Mouse (Mus musculus): ENCODE results near the gene Nubp2. TPM values are rescaled to one million over a fixed set of nuclear protein-coding genes. Genes with fewer than 3 reads are reported as not detected.

Gene Nubp2
- polyA plus RNA-seq (2017; shearing (Covaris generic)) = 65.8 TPM

DNA sequence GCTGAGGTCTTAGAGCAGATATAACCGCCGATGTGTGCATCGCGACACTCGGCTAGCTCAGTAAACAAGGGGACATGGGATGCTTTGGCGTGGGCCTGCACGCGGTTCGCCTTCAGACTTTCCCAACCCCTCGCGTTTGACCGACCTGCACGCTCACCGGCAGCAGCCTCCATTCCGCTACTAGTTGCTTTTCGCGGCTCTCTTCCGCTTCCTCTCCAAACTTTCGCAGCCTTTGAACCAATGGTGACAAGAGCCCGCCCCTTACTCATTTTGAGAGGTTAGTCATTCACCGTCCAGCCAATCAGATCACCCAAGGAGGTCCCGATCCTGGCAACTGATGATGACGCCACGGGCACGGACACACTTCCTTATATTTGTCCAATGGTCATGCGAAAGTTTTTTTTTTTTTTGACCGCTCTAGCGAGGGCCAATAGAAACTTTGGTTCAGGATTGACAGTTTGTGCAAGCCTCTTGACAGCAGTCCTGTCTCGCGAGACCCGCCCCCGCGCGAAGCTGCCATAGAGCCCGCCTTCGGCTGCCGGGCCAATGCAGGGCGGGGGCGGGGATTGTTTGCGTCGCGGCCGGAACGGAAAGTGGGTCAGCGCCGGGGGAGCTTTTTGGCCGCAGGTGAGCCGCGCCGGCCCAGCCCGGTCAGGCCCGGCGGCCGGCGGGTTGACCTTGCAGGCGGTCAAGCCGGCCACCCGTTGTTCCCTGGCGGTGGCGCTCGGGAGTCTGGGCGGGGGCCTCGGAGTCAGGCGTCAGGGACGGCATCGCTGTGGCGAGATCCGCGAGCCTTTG, at the start of gene Nubp2, which contains the start of gene Spsb3:
Nubp2 (minus strand) TSS at position 216 of the 798 bp plus-strand sequence.
Spsb3 (plus strand) TSS at position 510 of the 798 bp plus-strand sequence.

DNA sequence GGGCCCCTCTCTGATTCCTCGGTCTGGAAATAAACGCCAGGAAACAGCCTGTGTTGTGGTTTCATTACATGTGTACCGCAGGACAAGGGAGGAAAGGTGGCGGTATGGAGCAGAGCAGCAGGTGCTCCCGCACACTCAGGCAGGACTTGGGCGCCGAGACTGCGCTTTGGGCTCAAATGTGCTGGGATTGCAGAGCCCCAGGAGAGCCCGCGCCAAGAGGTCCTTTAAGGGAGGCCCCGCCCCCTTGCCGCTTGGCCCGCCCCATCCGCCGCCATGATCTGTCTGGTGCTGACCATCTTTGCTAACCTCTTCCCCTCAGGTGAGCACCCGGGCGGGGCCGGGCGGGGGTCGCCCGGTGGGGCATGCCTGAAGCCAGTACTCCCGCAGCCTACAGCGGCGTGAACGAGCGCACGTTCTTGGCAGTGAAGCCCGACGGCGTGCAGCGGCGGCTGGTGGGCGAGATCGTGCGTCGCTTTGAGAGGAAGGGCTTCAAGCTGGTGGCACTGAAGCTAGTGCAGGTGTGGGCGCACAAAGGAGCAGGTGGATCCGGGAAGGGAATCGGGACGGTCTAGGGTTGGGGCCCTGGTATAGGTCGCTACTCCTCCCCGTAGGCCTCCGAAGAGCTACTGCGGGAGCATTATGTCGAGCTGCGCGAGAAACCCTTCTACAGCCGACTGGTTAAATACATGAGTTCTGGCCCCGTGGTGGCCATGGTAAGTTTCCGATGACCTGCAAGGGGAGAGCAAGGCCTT, 10.3 kb upstream of the Nubp2 start, which contains the start of gene Nme3:
Nme3 (plus strand) TSS at position 260 of the 752 bp plus-strand sequence.

DNA sequence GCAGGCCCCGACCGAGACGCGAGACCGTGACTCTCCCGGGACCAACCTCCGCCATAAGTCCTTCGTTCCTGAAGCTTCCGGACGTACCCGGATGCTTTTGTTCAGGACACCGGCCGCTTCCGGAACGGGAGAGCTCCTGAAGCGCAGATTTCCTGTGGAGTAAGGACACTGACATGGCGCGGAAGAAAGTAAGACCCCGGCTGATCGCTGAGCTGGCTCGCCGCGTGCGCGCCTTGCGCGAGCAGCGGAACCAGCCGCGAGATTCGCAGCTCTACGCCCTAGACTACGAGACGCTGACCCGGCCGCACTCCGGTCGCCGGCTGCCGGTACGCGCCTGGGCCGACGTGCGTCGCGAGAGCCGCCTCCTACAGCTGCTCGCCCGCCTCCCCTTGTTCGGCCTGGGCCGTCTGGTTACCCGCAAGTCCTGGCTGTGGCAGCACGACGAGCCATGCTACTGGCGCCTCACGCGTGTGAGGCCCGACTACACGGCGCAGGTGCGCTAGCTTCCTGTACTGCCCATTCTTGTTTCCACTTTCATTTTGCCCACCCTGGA, 8.9 kb upstream of the Nubp2 start, which contains the start of the genes Eme2 and Mrps34:
Eme2 (minus strand) TSS at position 93 of the 553 bp plus-strand sequence.
Mrps34 (plus strand) TSS at position 122 of the 553 bp plus-strand sequence.

DNA sequence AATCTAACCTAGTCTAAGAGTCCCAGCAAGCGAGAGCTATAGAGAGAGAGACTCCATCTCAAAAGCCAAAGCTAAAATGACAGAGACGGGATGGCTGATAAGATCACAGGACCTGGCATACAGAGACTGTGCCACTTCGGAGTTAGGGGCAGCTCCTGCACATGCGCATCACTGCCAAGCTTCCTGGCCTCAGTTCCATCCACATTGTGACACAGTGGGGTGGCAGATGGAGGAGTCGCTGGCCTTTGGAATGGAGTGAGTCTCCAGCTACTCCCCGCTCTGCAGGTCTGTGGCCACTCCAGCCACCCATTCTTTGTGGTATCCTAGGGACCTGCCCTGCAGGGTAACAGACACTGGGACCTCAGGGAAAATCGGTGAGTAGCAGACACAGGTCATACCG, 20.4 kb downstream of the Nubp2 start, which contains the start of gene Igfals:
Igfals (plus strand) TSS at position 222 of the 400 bp plus-strand sequence.

DNA sequence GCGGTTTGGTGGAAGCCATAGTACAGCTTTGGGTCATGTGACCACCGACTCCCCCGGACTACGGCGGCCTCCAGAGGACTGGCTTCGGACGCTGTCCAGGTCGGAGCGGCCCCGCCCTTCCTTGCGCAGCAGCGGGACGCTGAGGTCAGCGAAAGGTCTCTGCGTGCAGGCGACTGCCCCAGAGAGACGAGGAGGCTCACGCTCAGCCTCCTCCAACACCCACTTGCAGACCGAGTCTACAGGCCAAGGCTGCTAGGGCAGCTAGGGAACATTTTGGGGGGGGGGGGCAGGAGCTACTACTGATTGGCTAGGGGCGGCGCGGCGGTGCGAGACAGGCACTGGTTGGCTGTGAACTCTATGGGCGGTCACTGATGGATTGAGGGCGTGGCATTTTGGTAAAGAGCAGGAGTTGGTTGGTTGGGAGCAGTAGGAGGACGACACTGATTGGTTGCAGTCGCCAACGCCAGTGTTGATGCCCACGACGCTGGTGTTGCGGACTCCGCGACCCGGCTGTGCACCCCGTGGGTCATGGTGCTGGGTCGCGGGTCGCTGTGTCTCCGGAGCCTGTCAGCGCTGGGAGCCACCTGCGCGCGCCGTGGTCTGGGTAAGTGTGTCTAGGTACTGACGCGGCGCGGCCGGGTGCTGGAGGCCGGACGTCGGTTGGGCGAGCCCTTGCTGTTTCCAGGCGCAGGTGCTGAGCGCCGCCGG, 35.9 kb downstream of the Nubp2 start, which contains the start of gene Fahd1:
Fahd1 (minus strand) TSS at position 300 of the 708 bp plus-strand sequence.

DNA sequence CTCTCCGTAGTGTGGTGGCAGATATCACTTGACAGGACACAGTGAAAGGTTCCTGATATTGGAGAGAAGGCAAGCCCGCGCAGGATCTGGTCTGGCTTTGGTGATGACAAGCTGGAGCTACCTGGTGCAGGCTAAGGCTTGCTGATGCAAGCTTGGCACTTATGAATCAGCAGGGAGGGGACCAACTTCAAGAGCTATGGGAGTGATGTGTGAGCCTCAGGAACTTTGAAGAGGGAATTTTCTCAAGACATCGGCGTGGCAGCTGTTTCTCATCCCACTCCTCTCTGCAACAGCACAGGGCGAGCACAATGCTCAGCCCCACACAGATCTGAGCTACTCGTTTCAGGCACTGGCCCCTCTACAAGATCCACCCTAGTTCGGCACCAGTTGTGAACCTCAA, 46.3 kb downstream of the Nubp2 start, which contains the start of gene Hagh:
Hagh (plus strand) TSS at position 302 of the 400 bp plus-strand sequence.

Other genes starting within 250 kb of the Nubp2 start
- gene Slc9a3r2, start 236.0 kb downstream of the Nubp2 start, polyA plus RNA-seq (2017; shearing (Covaris generic)) = not detected
- not detected for gene Npw, start 227.9 kb downstream of the Nubp2 start, polyA plus RNA-seq (2017; shearing (Covaris generic))
- gene Zfp598, start 216.7 kb downstream of the Nubp2 start, polyA plus RNA-seq (2017; shearing (Covaris generic)) = 17.8 TPM
- gene Syngr3, start 196.4 kb downstream of the Nubp2 start, polyA plus RNA-seq (2017; shearing (Covaris generic)) = 1.9 TPM
- 27.8 TPM for gene Gfer, start 190.2 kb downstream of the Nubp2 start, polyA plus RNA-seq (2017; shearing (Covaris generic))
- 2.1 TPM for gene Noxo1, start 190.1 kb downstream of the Nubp2 start, polyA plus RNA-seq (2017; shearing (Covaris generic))
- 45.0 TPM for gene Tbl3, start 178.7 kb downstream of the Nubp2 start, polyA plus RNA-seq (2017; shearing (Covaris generic))
- gene Rnf151, start 168.3 kb downstream of the Nubp2 start, polyA plus RNA-seq (2017; shearing (Covaris generic)) = not detected
- 933 TPM for gene Rps2, start 168.2 kb downstream of the Nubp2 start, polyA plus RNA-seq (2017; shearing (Covaris generic))
- 150 TPM for gene Ndufb10, start 161.9 kb downstream of the Nubp2 start, polyA plus RNA-seq (2017; shearing (Covaris generic))
- gene Rpl3l, start 158.5 kb downstream of the Nubp2 start, polyA plus RNA-seq (2017; shearing (Covaris generic)) = not detected
- 9.2 TPM for gene Msrb1, start 149.7 kb downstream of the Nubp2 start, polyA plus RNA-seq (2017; shearing (Covaris generic))
- not detected for gene Hs3st6, start 133.4 kb downstream of the Nubp2 start, polyA plus RNA-seq (2017; shearing (Covaris generic))
- gene Meiob, start 82.1 kb downstream of the Nubp2 start, polyA plus RNA-seq (2017; shearing (Covaris generic)) = not detected
- 30.3 TPM for gene Hagh, start 46.2 kb downstream of the Nubp2 start, polyA plus RNA-seq (2017; shearing (Covaris generic))
- gene Fahd1, start 36.0 kb downstream of the Nubp2 start, polyA plus RNA-seq (2017; shearing (Covaris generic)) = 0.34 TPM
- not detected for gene Igfals, start 20.4 kb downstream of the Nubp2 start, polyA plus RNA-seq (2017; shearing (Covaris generic))
- gene Spsb3, start 294 bp upstream of the Nubp2 start, polyA plus RNA-seq (2017; shearing (Covaris generic)) = 82.4 TPM
- gene Eme2, start 8.7 kb upstream of the Nubp2 start, polyA plus RNA-seq (2017; shearing (Covaris generic)) = 22.2 TPM
- 49.7 TPM for gene Mrps34, start 8.8 kb upstream of the Nubp2 start, polyA plus RNA-seq (2017; shearing (Covaris generic))
- gene Nme3, start 10.2 kb upstream of the Nubp2 start, polyA plus RNA-seq (2017; shearing (Covaris generic)) = 26.7 TPM
- 50.7 TPM for gene Mapk8ip3, start 50.6 kb upstream of the Nubp2 start, polyA plus RNA-seq (2017; shearing (Covaris generic))
- 23.0 TPM for gene Jpt2, start 74.3 kb upstream of the Nubp2 start, polyA plus RNA-seq (2017; shearing (Covaris generic))
- 10.3 TPM for gene Cramp1l, start 129.4 kb upstream of the Nubp2 start, polyA plus RNA-seq (2017; shearing (Covaris generic))
- 15.0 TPM for gene Ift140, start 129.7 kb upstream of the Nubp2 start, polyA plus RNA-seq (2017; shearing (Covaris generic))
- 0.29 TPM for gene Tmem204, start 197.2 kb upstream of the Nubp2 start, polyA plus RNA-seq (2017; shearing (Covaris generic))
- gene Telo2, start 229.6 kb upstream of the Nubp2 start, polyA plus RNA-seq (2017; shearing (Covaris generic)) = 10.5 TPM
- gene Ptx4, start 234.4 kb upstream of the Nubp2 start, polyA plus RNA-seq (2017; shearing (Covaris generic)) = 0.71 TPM
- 23.9 TPM for gene Clcn7, start 247.0 kb upstream of the Nubp2 start, polyA plus RNA-seq (2017; shearing (Covaris generic))